Mouse (Mus musculus): ENCODE results near the gene Map3k4. TPM values are rescaled to one million over a fixed set of nuclear protein-coding genes. Genes with fewer than 3 reads are reported as not detected.
"Not testable (repeated sequence)": the region's sequence is repeated elsewhere in the genome, so short reads cannot be mapped to it uniquely, and the experiment has no call there.

The Map3k4 gene
- polyA plus RNA-seq, 1 experiment, result 17.6 TPM

GRCm38 (mm10) chr17:12225227-12225626 is 93.4 kb downstream of the Map3k4 start:
- Histone ChIP-seq H3K4me1 (ENCODE audit: control insufficient read depth, insufficient read depth, low read length) (no peaks in the 10 kb centered on the region), H3K4me3 (ENCODE audit: insufficient read depth, low read depth, low read length) (no peak overlapping the region), H3K27me3 (replicated peaks; ENCODE audit: control insufficient read depth, insufficient read depth, low read length) (no peaks in the 10 kb centered on the region), H3K27ac (ENCODE audit: insufficient read depth, low read depth, low read length) (no peak overlapping the region), H3K36me3 (ENCODE audit: control insufficient read depth, insufficient read depth, low read length) (no peaks in the 10 kb centered on the region)
- no peak for TF ChIP-seq CTCF (conservative IDR thresholded peaks at IDR 0.05; ENCODE audit: insufficient read depth, insufficient read length, low read depth, low read length)
- no peak for TF ChIP-seq POLR2A (IDR thresholded peaks at IDR 0.05; ENCODE audit: low read depth, low read length)
- 67% methylated on average over 1 of the region's 1 CpGs for WGBS
- DNase-seq, result no peak

- DNase-seq; H3K27ac ChIP-seq (ENCODE audit: insufficient read depth, low read depth, low read length); H3K4me3 ChIP-seq (ENCODE audit: insufficient read depth, low read depth, low read length); H3K36me3 ChIP-seq (ENCODE audit: control insufficient read depth, insufficient read depth, low read length); H3K27me3 ChIP-seq (replicated peaks; ENCODE audit: control insufficient read depth, insufficient read depth, low read length); H3K4me1 ChIP-seq (ENCODE audit: control insufficient read depth, insufficient read depth, low read length): not testable (repeated sequence)
- 80% methylated on average over 7 of the region's 7 CpGs for WGBS
These were observed 94.0 kb downstream of the Map3k4 start for GRCm38 (mm10) chr17:12224551-12224950.

- Histone ChIP-seq H3K4me1 (ENCODE audit: control insufficient read depth, insufficient read depth, low read length) (no peaks in the 10 kb centered on the region), H3K4me3 (ENCODE audit: insufficient read depth, low read depth, low read length) (no peak overlapping the region), H3K27me3 (replicated peaks; ENCODE audit: control insufficient read depth, insufficient read depth, low read length) (no peaks in the 10 kb centered on the region), H3K36me3 (ENCODE audit: control insufficient read depth, insufficient read depth, low read length) (no peaks in the 10 kb centered on the region), H3K27ac (ENCODE audit: insufficient read depth, low read depth, low read length) (no peak overlapping the region)
- no peak for DNase-seq
- no peak for TF ChIP-seq POLR2A (IDR thresholded peaks at IDR 0.05; ENCODE audit: low read depth, low read length)
- TF ChIP-seq CTCF (conservative IDR thresholded peaks at IDR 0.05; ENCODE audit: insufficient read depth, insufficient read length, low read depth, low read length), result no peak
- 50% methylated on average over 9 of the region's 9 CpGs for WGBS
These were observed 94.5 kb downstream of the Map3k4 start for GRCm38 (mm10) chr17:12224145-12224544.

GRCm38 (mm10) chr17:12223682-12224081 is 94.9 kb downstream of the Map3k4 start:
- Histone ChIP-seq H3K27me3 (replicated peaks; ENCODE audit: control insufficient read depth, insufficient read depth, low read length) (no peaks in the 10 kb centered on the region), H3K36me3 (ENCODE audit: control insufficient read depth, insufficient read depth, low read length) (no peaks in the 10 kb centered on the region), H3K4me1 (ENCODE audit: control insufficient read depth, insufficient read depth, low read length) (no peaks in the 10 kb centered on the region), H3K27ac (ENCODE audit: insufficient read depth, low read depth, low read length) (no peak overlapping the region), H3K4me3 (ENCODE audit: insufficient read depth, low read depth, low read length) (no peak overlapping the region)
- no peak for TF ChIP-seq POLR2A (IDR thresholded peaks at IDR 0.05; ENCODE audit: low read depth, low read length)
- no peak for TF ChIP-seq CTCF (conservative IDR thresholded peaks at IDR 0.05; ENCODE audit: insufficient read depth, insufficient read length, low read depth, low read length)
- no peak for DNase-seq
- 72% methylated on average over 5 of the region's 5 CpGs for WGBS

- TF ChIP-seq CTCF (conservative IDR thresholded peaks at IDR 0.05; ENCODE audit: insufficient read depth, insufficient read length, low read depth, low read length), result no peak
- no peak for TF ChIP-seq POLR2A (IDR thresholded peaks at IDR 0.05; ENCODE audit: low read depth, low read length)
- Histone ChIP-seq H3K36me3 (ENCODE audit: control insufficient read depth, insufficient read depth, low read length) (no peaks in the 10 kb centered on the region), H3K4me1 (ENCODE audit: control insufficient read depth, insufficient read depth, low read length) (no peaks in the 10 kb centered on the region), H3K27ac (ENCODE audit: insufficient read depth, low read depth, low read length) (no peak overlapping the region), H3K4me3 (ENCODE audit: insufficient read depth, low read depth, low read length) (no peak overlapping the region), H3K27me3 (replicated peaks; ENCODE audit: control insufficient read depth, insufficient read depth, low read length) (no peaks in the 10 kb centered on the region)
- 55% methylated on average over 6 of the region's 6 CpGs for WGBS
- DNase-seq, result no peak
These were observed 96.7 kb downstream of the Map3k4 start for GRCm38 (mm10) chr17:12221926-12222325.

- Histone ChIP-seq H3K36me3 (ENCODE audit: control insufficient read depth, insufficient read depth, low read length) (no peaks in the 10 kb centered on the region), H3K27me3 (replicated peaks; ENCODE audit: control insufficient read depth, insufficient read depth, low read length) (no peaks in the 10 kb centered on the region), H3K4me3 (ENCODE audit: insufficient read depth, low read depth, low read length) (no peak overlapping the region), H3K27ac (ENCODE audit: insufficient read depth, low read depth, low read length) (no peak overlapping the region), H3K4me1 (ENCODE audit: control insufficient read depth, insufficient read depth, low read length) (no peaks in the 10 kb centered on the region)
- TF ChIP-seq CTCF (conservative IDR thresholded peaks at IDR 0.05; ENCODE audit: insufficient read depth, insufficient read length, low read depth, low read length) (no peak), POLR2A (IDR thresholded peaks at IDR 0.05; ENCODE audit: low read depth, low read length) (no peak)
- no peak for DNase-seq
- WGBS, result 56% methylated on average over 6 of the region's 6 CpGs
These were observed 102.4 kb downstream of the Map3k4 start for GRCm38 (mm10) chr17:12216224-12216623.

GRCm38 (mm10) chr17:12213430-12213829 is 105.2 kb downstream of the Map3k4 start:
- Histone ChIP-seq H3K27ac (ENCODE audit: insufficient read depth, low read depth, low read length) (no peak overlapping the region), H3K36me3 (ENCODE audit: control insufficient read depth, insufficient read depth, low read length) (no peaks in the 10 kb centered on the region), H3K4me3 (ENCODE audit: insufficient read depth, low read depth, low read length) (no peak overlapping the region), H3K4me1 (ENCODE audit: control insufficient read depth, insufficient read depth, low read length) (no peaks in the 10 kb centered on the region), H3K27me3 (replicated peaks; ENCODE audit: control insufficient read depth, insufficient read depth, low read length) (no peaks in the 10 kb centered on the region)
- TF ChIP-seq CTCF (conservative IDR thresholded peaks at IDR 0.05; ENCODE audit: insufficient read depth, insufficient read length, low read depth, low read length) (no peak), POLR2A (IDR thresholded peaks at IDR 0.05; ENCODE audit: low read depth, low read length) (no peak)
- no peak for DNase-seq
- 84% methylated on average over 8 of the region's 8 CpGs for WGBS

- Histone ChIP-seq H3K27ac (ENCODE audit: insufficient read depth, low read depth, low read length) (no peak overlapping the region), H3K4me3 (ENCODE audit: insufficient read depth, low read depth, low read length) (no peak overlapping the region), H3K27me3 (replicated peaks; ENCODE audit: control insufficient read depth, insufficient read depth, low read length) (no peaks in the 10 kb centered on the region), H3K4me1 (ENCODE audit: control insufficient read depth, insufficient read depth, low read length) (no peaks in the 10 kb centered on the region), H3K36me3 (ENCODE audit: control insufficient read depth, insufficient read depth, low read length) (no peaks in the 10 kb centered on the region)
- no peak for DNase-seq
- 93% methylated on average over 6 of the region's 6 CpGs for WGBS
- TF ChIP-seq POLR2A (IDR thresholded peaks at IDR 0.05; ENCODE audit: low read depth, low read length) (no peak), CTCF (conservative IDR thresholded peaks at IDR 0.05; ENCODE audit: insufficient read depth, insufficient read length, low read depth, low read length) (no peak)
These were observed 106.3 kb downstream of the Map3k4 start for GRCm38 (mm10) chr17:12212341-12212740.
